Mouse (Mus musculus): ENCODE data around the gene Cfap157. TPM values are rescaled to one million over a fixed set of nuclear protein-coding genes. Genes with fewer than 3 reads are reported as not detected.
A peak's percentile ranks its signal among the peaks of the same experiment; 100 is the strongest.

The Cfap157 gene
- polyA plus RNA-seq, 1 experiment from 2014 or later: 0.10 TPM

- Histone ChIP-seq H3K9me3 (replicated peaks; ENCODE audit: control insufficient read depth, low read length) (no peaks in the 10 kb centered on the region), H3K4me1 (ENCODE audit: control insufficient read depth, insufficient read depth, low read length) (peaks cover 26% of the 10 kb centered on the region), H3K4me2 (ENCODE audit: low read depth, low read length) (no peak overlapping the region), H3K4me3 (replicated peaks; ENCODE audit: low read length) (no peak overlapping the region), H3K36me3 (ENCODE audit: control insufficient read depth, insufficient read depth, low read length) (no peaks in the 10 kb centered on the region), H3K27ac (ENCODE audit: low read length) (peak overlapping the region; percentile 58), H3K9ac (ENCODE audit: low read length) (no peak overlapping the region), H3K27me3 (ENCODE audit: control insufficient read depth, insufficient read depth, low read length) (no peaks in the 10 kb centered on the region)
- WGBS: 38% methylated on average over 4 of the region's 4 CpGs
- no peak for ATAC-seq (ENCODE audit: insufficient read depth, low FRiP score)
Measured at GRCm38 (mm10) chr2:32734480-32734879, 49.7 kb downstream of the Cfap157 start.

GRCm38 (mm10) chr2:32732695-32733094, 51.5 kb downstream of the Cfap157 start:
- peaks cover 26% of the 10 kb centered on the region for H3K4me1 ChIP-seq (ENCODE audit: control insufficient read depth, insufficient read depth, low read length)
- no peaks in the 10 kb centered on the region for H3K9me3 ChIP-seq (replicated peaks; ENCODE audit: control insufficient read depth, low read length)
- no peak overlapping the region for H3K4me2 ChIP-seq (ENCODE audit: low read depth, low read length)
- no peak for ATAC-seq (ENCODE audit: insufficient read depth, low FRiP score)
- no peaks in the 10 kb centered on the region for H3K36me3 ChIP-seq (ENCODE audit: control insufficient read depth, insufficient read depth, low read length)
- no peaks in the 10 kb centered on the region for H3K27me3 ChIP-seq (ENCODE audit: control insufficient read depth, insufficient read depth, low read length)
- no peak overlapping the region for H3K4me3 ChIP-seq (replicated peaks; ENCODE audit: low read length)
- WGBS: 71% methylated on average over 6 of the region's 6 CpGs
- no peak overlapping the region for H3K27ac ChIP-seq (ENCODE audit: low read length)
- no peak overlapping the region for H3K9ac ChIP-seq (ENCODE audit: low read length)

DNA sequence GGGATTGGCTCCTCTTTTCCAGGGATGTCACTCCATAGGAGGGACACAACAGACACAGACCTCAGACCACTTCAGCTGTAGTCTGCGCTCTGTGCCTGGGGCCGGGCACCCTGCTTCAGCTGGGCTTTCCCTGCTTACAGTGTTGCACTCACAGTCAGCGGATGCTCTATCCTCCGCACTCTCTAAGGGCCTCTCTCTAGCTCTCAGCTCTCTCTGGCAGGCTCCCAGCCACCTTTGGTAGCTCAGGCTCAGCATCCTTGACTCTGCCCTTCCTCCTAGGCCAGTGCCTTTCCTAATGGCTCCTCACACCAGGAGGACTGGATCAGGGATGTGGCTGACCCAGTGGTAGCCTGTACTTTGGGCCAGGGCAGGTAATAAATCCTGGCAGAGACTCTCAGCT, 52.3 kb downstream of the Cfap157 start:
- H3K27ac ChIP-seq (ENCODE audit: low read length): peak overlapping the region; percentile 89
- no peak overlapping the region for H3K4me2 ChIP-seq (ENCODE audit: low read depth, low read length)
- no peaks in the 10 kb centered on the region for H3K27me3 ChIP-seq (ENCODE audit: control insufficient read depth, insufficient read depth, low read length)
- no peaks in the 10 kb centered on the region for H3K9me3 ChIP-seq (replicated peaks; ENCODE audit: control insufficient read depth, low read length)
- no peaks in the 10 kb centered on the region for H3K36me3 ChIP-seq (ENCODE audit: control insufficient read depth, insufficient read depth, low read length)
- no peak for ATAC-seq (ENCODE audit: insufficient read depth, low FRiP score)
- H3K9ac ChIP-seq (ENCODE audit: low read length): peak overlapping the region; percentile 28; the same call in 1 of the 2 replicates
- peaks cover 26% of the 10 kb centered on the region for H3K4me1 ChIP-seq (ENCODE audit: control insufficient read depth, insufficient read depth, low read length)
- no peak overlapping the region for H3K4me3 ChIP-seq (replicated peaks; ENCODE audit: low read length)
- 67% methylated on average over 4 of the region's 4 CpGs for WGBS

DNA sequence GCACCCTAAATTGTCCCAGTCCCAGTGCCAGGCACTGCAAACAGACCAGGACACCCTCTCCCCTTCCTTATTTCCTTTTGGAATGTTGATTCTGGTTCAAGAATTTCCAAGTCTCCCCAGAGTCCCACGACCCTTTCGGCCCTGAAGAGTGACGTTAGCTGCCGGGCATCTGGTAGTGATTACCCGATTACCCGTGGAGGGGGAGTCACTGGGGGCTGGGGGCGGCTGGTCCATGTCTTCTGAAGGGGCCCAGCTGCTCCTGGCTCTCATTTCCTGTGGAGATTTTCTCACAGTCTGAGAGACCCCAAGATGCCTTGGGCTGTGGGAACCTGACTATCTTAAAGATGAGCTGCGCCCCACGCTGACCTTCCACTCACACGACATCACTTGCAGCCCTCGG, 53.4 kb downstream of the Cfap157 start:
- ATAC-seq (ENCODE audit: insufficient read depth, low FRiP score): no peak

DNA sequence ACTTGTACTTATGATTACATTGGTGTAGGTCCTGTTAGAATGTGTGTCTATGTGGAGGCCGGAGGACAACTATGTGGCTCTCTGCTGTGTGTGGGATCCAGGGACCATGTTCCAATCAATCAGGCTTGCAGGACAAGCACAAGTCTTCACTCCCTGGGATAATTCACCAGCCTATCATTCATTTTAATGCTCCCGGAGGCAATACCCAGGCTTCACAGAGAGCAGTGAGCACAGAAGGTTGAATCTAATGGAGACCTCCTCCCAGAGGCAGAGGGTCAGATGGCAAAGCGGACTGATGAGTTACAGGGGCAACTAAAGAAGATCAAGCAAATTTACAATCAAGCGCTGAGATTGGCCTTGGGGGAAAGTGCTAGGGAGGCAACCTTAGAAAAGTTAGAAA, 54.7 kb downstream of the Cfap157 start:
- Histone ChIP-seq H3K27ac (ENCODE audit: low read length) (peak overlapping the region; percentile 46; the same call in 1 of the 2 replicates), H3K9me3 (replicated peaks; ENCODE audit: control insufficient read depth, low read length) (no peaks in the 10 kb centered on the region), H3K27me3 (ENCODE audit: control insufficient read depth, insufficient read depth, low read length) (no peaks in the 10 kb centered on the region), H3K4me1 (ENCODE audit: control insufficient read depth, insufficient read depth, low read length) (peaks cover 19% of the 10 kb centered on the region), H3K4me2 (ENCODE audit: low read depth, low read length) (peak overlapping the region; percentile 38), H3K4me3 (replicated peaks; ENCODE audit: low read length) (peak overlapping the region; percentile 19), H3K9ac (ENCODE audit: low read length) (peak overlapping the region; percentile 19; the same call in 1 of the 2 replicates), H3K36me3 (ENCODE audit: control insufficient read depth, insufficient read depth, low read length) (no peaks in the 10 kb centered on the region)
- ATAC-seq (ENCODE audit: insufficient read depth, low FRiP score): no peak
- WGBS: 68% methylated on average over 4 of the region's 4 CpGs

More for the DNA sequence above, 53.4 kb downstream of the Cfap157 start:
- 0 out of 2 replicates have a peak overlapping the region, but pooled peaks have one; percentile 1 for H3K4me3 ChIP-seq (replicated peaks; ENCODE audit: low read length)
- WGBS: 32% methylated on average over 11 of the region's 11 CpGs
- no peaks in the 10 kb centered on the region for H3K36me3 ChIP-seq (ENCODE audit: control insufficient read depth, insufficient read depth, low read length)
- peak overlapping the region; percentile 37; the same call in 1 of the 2 replicates for H3K9ac ChIP-seq (ENCODE audit: low read length)
- H3K9me3 ChIP-seq (replicated peaks; ENCODE audit: control insufficient read depth, low read length): no peaks in the 10 kb centered on the region
- H3K4me1 ChIP-seq (ENCODE audit: control insufficient read depth, insufficient read depth, low read length): peaks cover 26% of the 10 kb centered on the region
- peak overlapping the region; percentile 38 for H3K4me2 ChIP-seq (ENCODE audit: low read depth, low read length)
- H3K27me3 ChIP-seq (ENCODE audit: control insufficient read depth, insufficient read depth, low read length): no peaks in the 10 kb centered on the region
- peak overlapping the region; percentile 89 for H3K27ac ChIP-seq (ENCODE audit: low read length)

DNA sequence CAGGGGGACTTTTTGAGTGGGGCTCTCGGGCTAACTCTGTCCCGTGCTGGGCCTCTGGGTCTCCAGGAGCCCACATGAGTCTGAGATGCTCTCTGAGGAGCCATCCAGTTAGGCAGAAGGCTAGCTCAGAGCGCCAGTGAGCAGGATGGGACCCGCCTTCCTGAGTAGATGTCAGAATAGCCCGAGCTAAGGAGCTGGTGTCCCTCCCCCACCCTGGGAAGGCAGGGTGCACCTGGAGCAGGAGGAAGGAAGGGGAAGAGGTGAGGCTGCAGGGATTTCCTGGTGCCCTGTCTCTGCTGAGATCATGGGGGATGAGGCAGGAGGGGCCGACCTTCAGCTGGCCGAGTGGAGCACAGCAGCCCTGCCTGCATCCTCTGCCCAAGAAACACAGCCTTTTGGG, 55.8 kb downstream of the Cfap157 start:
- Histone ChIP-seq H3K27ac (ENCODE audit: low read length) (peak overlapping the region; percentile 15; the same call in 1 of the 2 replicates), H3K4me2 (ENCODE audit: low read depth, low read length) (peak overlapping the region; percentile 66), H3K9me3 (replicated peaks; ENCODE audit: control insufficient read depth, low read length) (no peaks in the 10 kb centered on the region), H3K9ac (ENCODE audit: low read length) (peak overlapping the region; percentile 69), H3K4me3 (replicated peaks; ENCODE audit: low read length) (peak overlapping the region; percentile 50), H3K4me1 (ENCODE audit: control insufficient read depth, insufficient read depth, low read length) (peaks cover 16% of the 10 kb centered on the region), H3K27me3 (ENCODE audit: control insufficient read depth, insufficient read depth, low read length) (no peaks in the 10 kb centered on the region), H3K36me3 (ENCODE audit: control insufficient read depth, insufficient read depth, low read length) (no peaks in the 10 kb centered on the region)
- no peak for ATAC-seq (ENCODE audit: insufficient read depth, low FRiP score)
- WGBS: 39% methylated on average over 7 of the region's 7 CpGs

DNA sequence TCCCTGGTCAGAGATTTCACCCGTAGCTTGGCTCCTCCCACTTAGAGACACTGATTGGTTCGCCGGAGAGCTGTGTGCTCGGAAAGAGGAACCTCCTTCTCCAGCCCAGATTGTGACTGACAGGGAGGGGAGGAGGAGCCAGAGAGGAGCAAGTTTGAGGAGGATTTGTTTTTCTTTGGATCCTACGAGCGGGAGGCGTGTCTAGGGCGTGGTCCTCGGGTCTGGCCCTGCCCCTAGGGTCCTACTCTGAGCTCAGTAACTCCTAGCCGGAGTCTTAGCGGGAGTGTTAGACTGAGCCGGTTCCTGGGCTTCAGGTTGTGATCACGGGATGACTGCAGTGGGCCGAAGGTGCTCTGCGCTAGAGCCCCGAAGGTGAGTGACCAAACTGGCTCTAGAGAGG, 56.8 kb downstream of the Cfap157 start:
- H3K36me3 ChIP-seq (ENCODE audit: control insufficient read depth, insufficient read depth, low read length): no peaks in the 10 kb centered on the region
- WGBS: 1% methylated on average over 16 of the region's 16 CpGs
- no peaks in the 10 kb centered on the region for H3K9me3 ChIP-seq (replicated peaks; ENCODE audit: control insufficient read depth, low read length)
- peak overlapping the region; percentile 40; the same call in 1 of the 2 replicates for H3K27ac ChIP-seq (ENCODE audit: low read length)
- peak; percentile 97 for ATAC-seq (ENCODE audit: insufficient read depth, low FRiP score)
- peak overlapping the region; percentile 66 for H3K4me2 ChIP-seq (ENCODE audit: low read depth, low read length)
- H3K4me1 ChIP-seq (ENCODE audit: control insufficient read depth, insufficient read depth, low read length): peaks cover 16% of the 10 kb centered on the region
- no peaks in the 10 kb centered on the region for H3K27me3 ChIP-seq (ENCODE audit: control insufficient read depth, insufficient read depth, low read length)
- peak overlapping the region; percentile 69 for H3K9ac ChIP-seq (ENCODE audit: low read length)
- peak overlapping the region; percentile 50 for H3K4me3 ChIP-seq (replicated peaks; ENCODE audit: low read length)

Other genes starting within 250 kb of the Cfap157 start
- 11.4 and 12.8 TPM in 2 replicates for gene Fam102a, start 249.1 kb downstream of the Cfap157 start, polyA plus RNA-seq (2015; fragmentation: Nextera tagmentation; extraction: Ambion mirVana)
- gene Dpm2, start 213.6 kb downstream of the Cfap157 start, polyA plus RNA-seq (2015; fragmentation: Nextera tagmentation; extraction: Ambion mirVana): 104 and 106 TPM in 2 replicates
- 0.56 and 0.67 TPM in 2 replicates for gene Pip5kl1, start 209.6 kb downstream of the Cfap157 start, polyA plus RNA-seq (2015; fragmentation: Nextera tagmentation; extraction: Ambion mirVana)
- gene 9430097D07Rik, start 208.7 kb downstream of the Cfap157 start, polyA plus RNA-seq (2015; fragmentation: Nextera tagmentation; extraction: Ambion mirVana): 0.10 and 0.15 TPM in 2 replicates
- gene St6galnac4, start 197.3 kb downstream of the Cfap157 start, polyA plus RNA-seq (2015; fragmentation: Nextera tagmentation; extraction: Ambion mirVana): 19.8 and 22.9 TPM in 2 replicates
- gene St6galnac6, start 184.7 kb downstream of the Cfap157 start, polyA plus RNA-seq (2015; fragmentation: Nextera tagmentation; extraction: Ambion mirVana): 17.1 and 18.5 TPM in 2 replicates
- 27.4 and 60.2 TPM in 2 replicates for gene Ak1, start 162.7 kb downstream of the Cfap157 start, polyA plus RNA-seq (2015; fragmentation: Nextera tagmentation; extraction: Ambion mirVana)
- gene Eng, start 137.8 kb downstream of the Cfap157 start, polyA plus RNA-seq (2015; fragmentation: Nextera tagmentation; extraction: Ambion mirVana): 63.6 and 64.5 TPM in 2 replicates
- 28.3 and 30.6 TPM in 2 replicates for gene Fpgs, start 80.3 kb downstream of the Cfap157 start, polyA plus RNA-seq (2015; fragmentation: Nextera tagmentation; extraction: Ambion mirVana)
- gene Cdk9, start 71.4 kb downstream of the Cfap157 start, polyA plus RNA-seq (2015; fragmentation: Nextera tagmentation; extraction: Ambion mirVana): 71.9 and 82.7 TPM in 2 replicates
- 26.8 and 27.4 TPM in 2 replicates for gene Sh2d3c, start 63.4 kb downstream of the Cfap157 start, polyA plus RNA-seq (2015; fragmentation: Nextera tagmentation; extraction: Ambion mirVana)
- gene 6330409D20Rik, start 43.4 kb downstream of the Cfap157 start, polyA plus RNA-seq (2015; fragmentation: Nextera tagmentation; extraction: Ambion mirVana): 0.20 and 0.28 TPM in 2 replicates
- 59.2 and 67.0 TPM in 2 replicates for gene Tor2a, start 27.2 kb downstream of the Cfap157 start, polyA plus RNA-seq (2015; fragmentation: Nextera tagmentation; extraction: Ambion mirVana)
- gene Ttc16, start 8.8 kb downstream of the Cfap157 start, polyA plus RNA-seq (2015; fragmentation: Nextera tagmentation; extraction: Ambion mirVana): 0.12 and 0.21 TPM in 2 replicates
- 3.9 and 6.7 TPM in 2 replicates for gene Ptrh1, start 8.6 kb downstream of the Cfap157 start, polyA plus RNA-seq (2015; fragmentation: Nextera tagmentation; extraction: Ambion mirVana)
- 20.8 and 23.2 TPM in 2 replicates for gene Stxbp1, start 62.8 kb upstream of the Cfap157 start, polyA plus RNA-seq (2015; fragmentation: Nextera tagmentation; extraction: Ambion mirVana)
- gene Fam129b, start 91.7 kb upstream of the Cfap157 start, polyA plus RNA-seq (2015; fragmentation: Nextera tagmentation; extraction: Ambion mirVana): 108 and 139 TPM in 2 replicates
- 124 and 174 TPM in 2 replicates for gene Rpl12, start 177.1 kb upstream of the Cfap157 start, polyA plus RNA-seq (2015; fragmentation: Nextera tagmentation; extraction: Ambion mirVana)
- gene Lrsam1, start 177.2 kb upstream of the Cfap157 start, polyA plus RNA-seq (2015; fragmentation: Nextera tagmentation; extraction: Ambion mirVana): 10.4 and 11.2 TPM in 2 replicates
- 14.6 and 14.9 TPM in 2 replicates for gene Slc2a8, start 197.7 kb upstream of the Cfap157 start, polyA plus RNA-seq (2015; fragmentation: Nextera tagmentation; extraction: Ambion mirVana)